Mouse (Mus musculus) ES-CJ7 (cell line): ENCODE measurements at regions not wholly inside any gene's neighbourhood (a gene's known extent, or its start where the extent isn't known, plus 50 kb on each side); places are given as distances from the start of the nearest gene placed in this dataset.

Source experiments
- DNase-seq: peaks from one replicate; pipeline ENCODE4 v3.0.0; 2011; ENCODE audit warnings: low read depth, low spot score

DNA sequence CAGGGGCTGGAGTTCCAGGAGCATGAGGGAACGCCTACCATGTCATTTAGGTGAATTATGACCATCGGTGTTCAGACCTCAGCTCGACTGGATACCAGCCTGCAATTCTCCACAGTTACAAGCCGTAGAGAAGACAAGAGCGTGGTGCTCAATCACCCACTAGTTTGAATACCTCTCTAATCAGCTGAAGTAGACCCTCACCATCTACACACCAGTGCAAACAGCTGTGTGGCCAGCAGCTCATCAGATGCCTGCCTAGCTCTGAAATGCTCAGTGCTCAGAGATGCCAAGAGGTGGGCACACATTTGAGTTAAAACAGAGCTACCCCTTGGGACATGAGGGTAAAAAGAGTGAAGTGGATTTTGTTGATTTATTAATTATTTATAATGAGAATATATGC lies 660.2 kb downstream of the Magi1 start:
- no peak for DNase-seq

DNA sequence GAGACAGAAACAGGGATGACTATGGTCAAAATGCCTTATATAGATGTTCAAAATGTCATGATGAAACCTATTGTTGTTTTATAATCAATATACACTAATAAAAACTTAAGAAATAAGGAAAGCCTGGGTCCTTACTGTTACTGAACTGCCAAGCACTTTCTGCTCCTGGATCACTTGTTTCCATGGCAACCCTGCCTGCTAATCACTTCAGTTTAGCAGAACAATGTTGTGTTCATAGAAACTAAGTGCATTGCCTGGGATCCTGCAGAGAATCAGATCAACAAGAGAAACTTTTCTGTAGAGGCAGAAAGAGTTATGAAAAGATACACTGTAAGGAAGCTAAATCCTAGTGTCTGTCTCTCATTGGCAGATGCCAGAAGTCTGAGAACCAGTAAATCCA lies 666.8 kb downstream of the Magi1 start:
- DNase-seq = no peak

DNA sequence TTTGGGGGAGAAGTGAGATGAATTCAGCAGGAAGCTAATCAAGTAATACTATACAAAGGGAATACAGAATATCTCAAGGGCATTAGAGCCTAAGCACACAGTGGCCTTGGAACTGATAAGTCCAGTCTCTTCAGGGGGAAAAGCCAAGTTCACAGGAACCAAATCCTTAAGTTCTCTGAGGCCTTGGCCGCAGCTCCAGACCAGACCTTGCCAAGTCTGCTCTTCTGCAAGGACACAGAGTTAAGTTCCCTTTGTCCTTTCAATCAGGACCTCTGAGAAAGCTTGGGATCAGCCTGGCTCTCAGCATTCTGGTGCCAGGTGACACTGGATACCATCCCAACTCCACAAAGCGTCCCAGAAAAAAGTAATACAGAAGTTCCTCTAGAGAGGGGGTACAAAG lies 657.1 kb upstream of the Adamts9 start:
- no peak for DNase-seq

DNA sequence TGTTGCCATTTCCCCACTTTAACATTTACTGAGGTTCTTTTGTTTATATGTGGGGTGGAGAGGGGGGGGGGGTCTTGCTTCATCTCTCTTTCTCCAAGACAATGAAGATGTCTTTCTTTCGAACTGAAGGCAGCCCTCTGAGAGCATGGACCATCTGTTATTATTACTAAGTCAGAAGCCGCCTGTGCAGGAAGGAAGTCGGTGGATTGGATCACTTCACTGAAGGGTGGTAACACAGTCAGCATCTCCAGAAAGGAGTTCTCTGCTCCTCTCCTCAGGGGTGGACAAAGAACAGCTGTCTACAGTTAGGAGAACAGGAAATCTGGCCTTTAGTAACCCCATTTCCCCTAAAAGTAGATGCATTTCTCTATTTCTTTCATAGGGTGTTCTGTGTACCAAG lies 656.1 kb upstream of the Adamts9 start:
- DNase-seq = no peak

DNA sequence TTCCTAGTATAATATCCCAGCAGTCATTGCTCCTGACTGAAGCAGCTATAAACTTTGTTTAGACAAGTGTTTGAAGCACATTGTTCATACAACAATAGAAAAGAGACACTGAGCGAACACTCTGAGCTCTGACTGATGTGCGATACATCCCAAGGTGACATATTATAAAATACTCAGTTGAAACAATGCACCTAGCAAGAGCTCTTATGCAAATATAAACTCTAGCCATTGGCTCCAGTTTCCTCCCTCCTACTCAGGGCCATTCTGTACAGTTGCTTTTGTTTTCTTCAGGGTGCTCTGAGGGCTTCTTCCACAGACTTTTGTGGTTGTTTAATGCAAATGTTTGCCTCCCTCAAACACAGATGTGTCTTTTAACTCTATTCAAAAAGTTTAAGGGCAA lies 646.6 kb upstream of the Adamts9 start:
- peak; percentile 43 for DNase-seq

DNA sequence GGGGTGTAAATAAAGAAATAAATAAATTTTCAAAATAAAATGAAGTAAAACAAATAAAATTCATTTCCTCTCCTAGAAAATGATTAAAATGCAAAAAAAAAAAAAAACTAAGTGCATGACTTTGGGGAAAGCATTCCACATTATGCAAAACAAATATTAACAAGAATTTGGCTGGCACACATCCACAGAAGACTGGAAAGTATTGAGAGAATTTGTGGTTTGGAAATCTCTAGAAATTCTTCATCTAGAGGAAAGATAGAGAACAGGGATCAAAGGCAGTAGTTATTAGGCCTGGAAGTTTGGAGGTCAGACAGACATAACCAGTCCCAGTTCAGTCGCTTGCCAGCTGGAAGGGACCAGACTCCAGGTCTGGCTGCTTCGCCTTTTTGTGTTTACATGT lies 643.6 kb upstream of the Adamts9 start:
- DNase-seq = no peak

DNA sequence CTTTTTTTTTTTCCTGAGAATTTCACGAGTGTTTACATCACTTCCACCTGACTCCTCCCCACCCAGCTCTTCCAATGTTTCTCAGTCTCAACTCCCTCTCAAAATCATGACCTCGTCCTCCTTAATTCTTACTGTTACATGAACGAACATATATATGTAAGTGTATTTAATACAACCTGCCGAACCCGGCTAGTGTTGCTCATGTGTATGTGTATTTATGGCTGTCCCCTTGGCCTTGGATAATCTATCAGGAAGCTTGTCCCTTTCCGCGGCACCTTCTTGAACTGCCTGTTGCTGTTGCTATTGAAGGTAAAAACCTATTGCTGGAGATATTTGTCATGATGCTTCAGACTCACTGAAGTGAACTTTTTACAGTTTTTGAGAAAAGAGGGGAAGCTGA lies 637.8 kb upstream of the Adamts9 start:
- no peak for DNase-seq

DNA sequence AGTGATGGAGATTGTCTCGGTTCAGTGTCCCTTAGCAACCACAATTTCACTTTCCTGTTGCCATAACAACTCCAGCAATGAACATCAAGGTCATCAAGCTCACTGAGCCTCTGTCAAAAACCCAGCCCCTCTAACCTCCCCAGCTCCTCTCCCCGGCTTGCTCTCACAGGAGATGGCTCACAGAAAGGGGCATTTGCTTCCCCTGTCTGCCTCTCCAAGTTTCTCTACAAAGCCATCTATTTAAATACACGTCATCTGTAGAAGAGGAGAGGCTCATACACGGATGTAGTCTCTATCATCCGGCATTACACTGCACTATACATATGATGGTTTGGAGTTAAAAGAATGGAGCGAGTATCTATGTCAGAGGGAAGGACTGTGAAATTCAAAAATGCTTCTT lies 637.4 kb upstream of the Adamts9 start:
- DNase-seq = no peak

DNA sequence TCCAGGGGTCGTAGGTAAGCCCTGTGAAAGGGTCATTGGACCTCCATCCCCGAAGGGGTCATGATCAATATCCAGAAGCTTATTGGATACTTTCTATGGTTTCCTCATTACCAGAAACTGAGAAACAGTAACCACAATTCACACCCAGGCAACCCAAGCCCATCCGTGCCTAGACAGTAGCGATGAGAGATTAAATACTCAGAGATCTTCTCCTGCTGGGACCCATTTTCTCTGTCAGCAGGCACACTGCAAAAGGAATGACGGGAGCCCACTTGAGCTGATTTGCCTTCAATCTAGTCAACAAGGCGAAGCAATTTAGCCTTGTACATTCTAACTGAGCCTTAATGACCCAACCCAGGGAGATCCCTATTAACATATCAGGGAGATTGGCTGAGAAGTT lies 632.0 kb upstream of the Adamts9 start:
- DNase-seq = no peak

DNA sequence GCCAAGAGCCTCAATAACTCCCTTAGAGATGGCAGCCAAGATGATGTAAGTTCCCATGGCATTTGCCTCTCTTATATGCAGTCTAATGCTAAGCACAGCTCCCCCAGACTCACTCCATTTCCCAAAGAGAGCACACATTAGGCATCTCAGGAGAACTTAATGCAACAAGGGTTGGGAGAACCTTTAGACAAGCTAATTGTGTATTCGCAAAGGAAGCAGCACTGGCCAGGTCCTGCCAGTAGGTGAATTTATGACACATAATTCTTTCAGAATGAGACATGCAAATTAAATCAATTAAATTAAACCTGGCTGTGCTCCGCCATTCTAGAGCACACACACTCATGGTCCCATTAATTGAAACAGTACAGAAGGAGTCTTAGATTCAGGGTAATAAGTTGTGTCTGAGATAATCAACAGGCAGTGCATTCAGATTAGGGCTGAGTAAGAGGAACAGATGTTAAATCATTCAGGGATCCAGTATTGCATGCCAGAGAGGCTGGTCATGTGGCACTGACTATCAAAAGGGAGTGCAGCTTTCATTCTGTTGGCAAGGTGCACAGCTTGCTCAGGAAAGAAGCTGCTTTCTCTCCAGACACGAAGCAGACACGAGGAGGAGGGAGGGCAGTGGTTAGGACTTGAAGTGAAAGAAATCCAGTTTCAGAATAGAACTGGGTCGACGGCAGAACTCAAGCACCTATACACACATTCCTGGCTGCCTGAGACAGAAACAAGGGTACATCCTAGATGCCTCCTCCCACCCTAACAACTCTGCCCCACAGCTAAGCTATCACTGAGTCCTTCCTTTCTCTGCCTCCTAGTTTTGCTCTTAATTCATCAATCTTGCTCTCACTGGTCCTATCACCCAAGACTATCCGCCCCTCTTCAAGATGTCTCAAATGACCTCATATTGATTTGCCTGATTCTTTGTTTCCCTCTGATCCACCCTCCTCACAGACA lies 630.7 kb upstream of the Adamts9 start:
- DNase-seq = no peak

DNA sequence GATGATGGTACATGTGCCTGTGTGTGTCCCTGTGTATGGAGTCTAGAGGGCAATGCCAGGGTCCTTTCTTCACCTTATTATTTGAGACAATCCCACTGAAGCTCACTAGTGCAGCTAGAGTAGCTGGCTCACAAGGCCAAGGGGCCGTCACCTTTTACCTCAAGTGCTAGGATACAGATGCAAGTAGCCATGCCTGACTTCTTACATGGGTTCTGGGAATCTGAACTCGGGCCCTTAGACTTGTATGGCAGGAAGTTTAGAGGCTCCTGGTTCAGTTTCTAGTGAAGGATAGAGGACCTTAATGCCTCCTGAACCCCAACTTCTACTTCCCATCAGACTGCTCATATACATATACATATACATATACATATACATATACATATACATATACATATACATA lies 626.6 kb upstream of the Adamts9 start:
- no peak for DNase-seq

DNA sequence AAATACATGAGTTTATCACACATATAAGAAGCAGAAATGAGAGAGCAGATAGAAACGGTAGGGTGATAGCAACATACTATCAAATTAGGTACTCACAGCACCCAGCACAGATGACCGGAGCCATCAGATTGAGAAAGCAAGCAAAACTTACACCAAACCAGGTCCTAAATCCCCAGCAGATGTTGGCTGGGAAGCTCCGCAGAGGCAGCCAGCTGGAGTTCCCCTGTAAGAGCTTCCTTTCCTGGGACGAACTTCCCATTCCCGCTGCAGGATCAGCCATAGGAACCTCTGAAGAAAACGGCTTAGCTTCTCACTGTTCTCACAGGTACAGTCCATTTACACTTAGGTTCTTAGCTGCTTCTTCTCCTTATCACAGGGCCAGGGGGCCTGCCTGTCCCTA lies 625.9 kb upstream of the Adamts9 start:
- no peak for DNase-seq

DNA sequence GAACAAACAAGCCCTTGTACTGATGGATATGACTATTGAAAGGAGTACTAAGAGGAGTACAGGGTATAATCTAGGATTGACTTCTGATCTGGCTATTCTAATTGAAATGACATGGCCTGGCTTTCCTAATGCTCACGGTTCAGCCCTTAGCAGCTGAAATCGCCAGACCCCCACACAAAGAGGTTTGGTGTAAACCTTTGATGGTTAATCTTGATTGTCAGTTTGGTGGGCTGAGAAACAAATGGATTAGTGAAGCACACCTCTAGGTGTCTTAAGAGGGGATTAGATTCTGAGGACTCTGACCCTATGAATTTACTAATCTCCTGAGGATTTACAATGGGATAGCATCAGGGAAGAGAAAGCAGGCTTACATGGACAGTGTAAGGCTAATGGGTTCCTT lies 623.4 kb upstream of the Adamts9 start:
- no peak for DNase-seq

DNA sequence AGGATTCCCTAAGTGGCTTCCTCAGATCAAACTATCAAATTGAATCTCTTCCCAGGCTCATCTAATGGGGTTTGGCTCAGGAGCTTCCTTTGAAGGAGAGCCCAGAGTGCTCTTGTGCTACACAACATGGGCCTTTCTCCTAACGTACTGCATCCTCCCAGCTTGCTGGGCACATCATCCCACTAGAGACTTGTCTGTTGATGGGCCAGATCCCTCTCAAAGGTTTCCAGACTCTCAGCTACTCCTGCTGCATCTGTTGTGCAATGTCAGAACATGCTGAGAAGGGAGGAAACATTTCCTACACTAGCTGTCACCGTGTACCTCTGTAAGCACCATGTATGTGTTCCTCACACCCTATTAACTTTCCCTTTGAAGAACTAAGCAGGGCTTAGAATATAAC lies 605.0 kb upstream of the Adamts9 start:
- no peak for DNase-seq

DNA sequence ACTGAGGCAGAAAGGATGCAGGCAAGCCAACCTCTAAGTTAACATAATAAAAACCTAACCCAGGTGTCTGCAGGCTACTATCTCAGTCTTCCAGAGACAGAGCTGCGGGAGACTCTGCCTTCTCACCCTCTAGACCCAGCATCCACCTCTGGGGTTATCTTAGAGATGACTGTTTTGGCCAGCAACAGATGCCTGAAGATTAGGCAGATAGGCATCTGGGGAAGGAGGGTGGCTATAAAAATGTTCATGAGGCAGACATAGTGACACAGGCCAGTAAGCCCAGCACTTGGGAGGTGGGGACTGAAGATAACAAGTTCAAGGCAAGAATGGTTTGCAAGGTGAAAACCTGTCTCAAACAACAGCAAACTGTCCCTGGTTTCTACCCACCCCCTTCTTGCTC lies 601.0 kb upstream of the Adamts9 start:
- DNase-seq = no peak

DNA sequence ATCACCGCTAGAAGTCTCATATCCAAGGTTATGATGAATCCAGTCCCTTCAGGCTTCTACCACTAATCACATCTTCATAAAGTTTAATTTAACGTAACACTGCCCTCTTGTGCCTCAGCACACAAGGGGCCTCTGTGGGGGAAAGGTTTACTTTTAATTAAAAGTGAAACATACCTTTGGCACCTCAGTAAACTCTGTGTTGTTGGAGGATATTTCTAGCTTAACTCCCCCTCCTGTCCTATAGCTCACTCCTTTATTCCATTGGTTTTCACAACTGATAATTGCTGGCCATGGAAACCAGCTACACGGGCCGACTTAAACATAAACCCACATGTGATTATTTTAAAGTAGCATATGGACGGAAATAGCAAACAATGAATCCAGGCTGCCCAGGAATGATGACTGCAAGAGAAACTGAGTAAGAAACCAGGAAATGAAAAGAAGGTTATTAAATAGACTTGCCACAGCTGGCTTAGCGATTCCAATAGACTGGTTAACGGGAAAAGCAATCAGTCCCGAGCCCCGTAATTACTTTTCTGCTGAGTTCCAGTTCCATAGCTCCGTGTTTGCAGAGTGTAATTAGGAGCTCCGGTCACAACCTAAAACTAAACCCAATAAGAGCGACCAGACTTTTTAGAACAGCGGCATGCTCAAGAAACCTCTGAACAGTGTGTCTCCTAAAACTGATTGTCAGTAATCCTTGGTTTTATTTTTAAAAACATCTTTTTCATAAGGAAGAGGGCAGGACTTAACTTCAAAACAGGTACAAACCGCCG lies 600.2 kb upstream of the Adamts9 start:
- DNase-seq = peak; percentile 12

DNA sequence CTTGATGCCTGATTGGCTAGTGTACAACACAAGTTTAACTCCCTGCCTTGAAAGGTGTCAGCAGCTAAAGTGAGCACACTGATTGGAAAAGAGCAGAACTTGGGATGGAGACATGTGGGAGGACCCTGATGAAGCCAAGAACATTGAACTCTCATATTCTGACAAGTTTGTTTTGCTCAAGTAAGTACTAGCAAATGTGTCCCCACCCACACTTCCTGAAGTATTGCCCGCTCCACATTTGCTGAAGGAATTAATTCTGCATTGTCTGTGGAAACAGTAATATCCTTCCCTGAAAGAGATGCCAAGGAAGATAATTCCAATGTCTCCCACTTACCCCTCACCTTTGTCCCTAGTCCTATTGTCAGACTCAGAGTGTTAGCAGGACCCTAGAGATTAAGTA lies 596.3 kb upstream of the Adamts9 start:
- DNase-seq = no peak

DNA sequence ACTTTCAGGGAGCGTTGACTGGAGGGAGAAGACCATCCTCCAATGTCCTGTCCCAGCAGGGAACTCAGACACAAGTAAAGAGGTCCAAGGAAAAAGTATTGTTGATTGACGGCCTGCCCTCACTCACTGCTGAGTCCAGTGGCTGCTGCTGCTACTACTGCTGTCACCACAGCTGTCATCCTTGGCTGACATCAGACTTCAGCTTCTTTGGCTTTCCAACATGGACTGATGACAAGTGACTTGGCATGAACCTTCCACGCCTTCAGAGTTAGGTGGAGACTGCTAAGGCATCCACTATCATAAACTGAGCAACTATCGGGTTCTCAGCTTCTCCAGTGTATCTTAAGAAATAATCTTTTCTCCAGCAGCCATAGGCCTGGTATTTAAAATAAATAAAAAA lies 595.9 kb upstream of the Adamts9 start:
- DNase-seq = no peak

DNA sequence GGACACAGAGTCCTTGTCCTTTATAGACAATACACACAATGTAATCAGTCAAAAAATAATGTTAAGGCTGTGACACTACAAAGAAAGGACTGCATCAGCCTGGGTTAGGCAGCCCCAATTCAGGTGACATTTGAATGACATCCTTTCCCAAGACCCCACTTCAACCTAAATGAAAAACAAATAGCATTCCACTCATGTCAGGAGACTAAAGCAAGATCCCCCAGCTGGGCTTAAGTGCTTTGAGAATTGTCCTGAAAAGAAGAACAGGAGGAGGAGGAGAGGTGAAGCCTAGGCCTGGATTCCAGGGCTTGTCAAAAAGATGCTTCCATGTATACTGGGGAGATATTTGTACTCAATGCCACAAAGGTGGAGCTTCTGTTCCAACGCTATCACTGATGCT lies 594.7 kb upstream of the Adamts9 start:
- no peak for DNase-seq

DNA sequence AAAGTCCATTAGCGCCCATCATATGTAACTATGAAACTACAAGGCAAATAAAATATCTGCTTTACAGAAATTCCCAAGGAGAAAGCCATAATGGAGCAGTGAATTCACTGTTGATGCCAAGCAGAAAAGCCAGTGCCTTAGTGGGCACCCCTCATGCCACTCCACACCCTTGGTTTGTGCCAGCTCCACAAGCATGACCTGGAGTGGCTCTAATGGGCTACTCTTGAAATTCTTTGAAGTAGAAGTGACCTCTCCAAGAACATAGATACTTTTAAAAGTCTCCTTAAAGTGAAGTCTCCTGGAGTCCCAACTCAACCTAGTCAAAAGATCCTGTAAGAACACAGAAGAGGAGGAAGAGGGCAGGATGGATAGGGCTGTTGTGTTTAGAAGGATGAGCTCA lies 593.8 kb upstream of the Adamts9 start:
- DNase-seq = no peak

DNA sequence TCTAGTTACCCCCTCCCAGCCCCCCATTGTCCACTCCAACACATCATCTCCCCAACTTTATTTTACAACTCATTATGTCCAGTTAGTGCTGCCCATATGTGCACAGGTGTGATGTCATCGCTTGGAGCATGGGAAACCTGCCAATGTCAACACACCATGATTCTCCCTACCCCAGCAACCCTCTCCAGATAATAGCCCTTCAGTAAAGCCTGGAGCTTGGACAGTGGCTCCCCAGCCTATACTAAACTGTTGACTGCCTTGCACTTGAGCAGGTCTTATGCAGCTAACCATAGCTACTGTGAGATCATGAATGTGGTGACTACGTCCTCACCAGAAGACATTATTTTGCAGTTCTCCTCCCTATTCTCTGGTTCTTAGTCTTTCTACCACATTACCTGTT lies 570.5 kb upstream of the Adamts9 start:
- no peak for DNase-seq

DNA sequence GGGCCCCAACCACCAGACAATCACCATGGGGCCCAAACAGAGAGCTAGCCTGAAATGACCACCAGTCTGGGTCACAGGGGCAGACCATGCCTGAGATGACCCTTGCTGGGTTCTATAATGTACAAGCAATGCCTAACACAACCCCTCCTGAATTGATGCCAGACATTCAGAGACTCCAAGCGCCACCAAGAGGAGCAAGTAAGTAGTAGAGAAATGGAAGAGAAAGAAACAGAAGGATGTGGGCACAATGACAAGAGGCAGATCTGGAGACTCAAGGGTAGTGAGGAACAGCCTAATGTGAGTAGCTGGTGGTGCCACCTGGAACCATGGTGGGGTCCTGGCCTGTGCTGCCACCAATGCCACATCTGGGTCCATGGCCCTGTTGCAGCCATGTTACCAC lies 566.6 kb upstream of the Adamts9 start:
- peak; percentile 29 for DNase-seq

DNA sequence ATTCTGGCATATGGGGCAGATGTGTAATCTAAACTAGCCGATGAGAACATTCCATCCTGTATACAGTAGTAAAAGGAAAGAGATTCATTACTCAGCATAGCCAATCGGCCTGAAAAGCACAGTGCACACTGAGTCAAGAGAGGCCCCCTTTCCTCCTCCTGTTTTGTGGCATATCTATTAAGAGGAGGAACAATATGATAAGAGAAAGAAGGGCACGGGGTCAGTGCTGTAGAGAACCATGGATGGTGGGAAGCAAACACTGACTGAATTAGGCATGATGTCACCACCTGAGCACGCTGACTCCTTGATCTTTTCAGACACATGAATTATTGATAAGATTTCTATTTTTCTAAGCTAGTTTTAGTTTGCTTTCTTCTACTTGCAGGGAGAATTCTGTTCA lies 554.5 kb upstream of the Adamts9 start:
- DNase-seq = no peak
